Mouse (Mus musculus) stomach, postnatal 0 days (tissue): ENCODE measurements at regions not wholly inside any gene's neighbourhood (a gene's known extent, or its start where the extent isn't known, plus 50 kb on each side); places are given as distances from the start of the nearest gene placed in this dataset.

ENCODE experiments used
- ATAC-seq: fragments of 200-750 bp; cut with Nextera tagmentation; 2 replicates; pipeline ENCODE4 v1.8.0; 2017; ENCODE audit not compliant: low FRiP score, low TSS enrichment
- DNase-seq: peaks from one replicate; pipeline ENCODE4 v3.0.0-alpha.2; 2016; ENCODE audit warnings: low spot score
- H3K27ac ChIP-seq: fragments of 300-500 bp; sonication (generic); replicated peaks from 2 replicates; pipeline ENCODE4 v1.5.1; 2014; ENCODE audit warnings: mild to moderate bottlenecking, control low read depth
- H3K27me3 ChIP-seq: fragments of 300-500 bp; sonication (generic); 2 replicates; pipeline ENCODE4 v1.6.1; 2014; ENCODE audit warnings: low read length; ENCODE audit not compliant: control insufficient read depth, insufficient read depth
- H3K36me3 ChIP-seq: fragments of 300-500 bp; sonication (generic); 2 replicates; pipeline ENCODE4 v1.6.1; 2014; ENCODE audit warnings: low read length, mixed read lengths; ENCODE audit not compliant: control insufficient read depth, insufficient read depth
- H3K4me1 ChIP-seq: fragments of 300-500 bp; sonication (generic); replicated peaks from 2 replicates; pipeline ENCODE4 v1.6.1; 2014; ENCODE audit warnings: antibody characterized with exemption; ENCODE audit not compliant: control insufficient read depth, insufficient read depth
- H3K4me2 ChIP-seq: fragments of 300-500 bp; sonication (generic); replicated peaks from 2 replicates; pipeline ENCODE4 v1.6.1; 2014; ENCODE audit warnings: low read depth, mild to moderate bottlenecking, control low read depth, moderate library complexity
- H3K4me3 ChIP-seq: fragments of 300-500 bp; sonication (generic); 2 replicates; pipeline ENCODE4 v1.5.1; 2014; ENCODE audit warnings: low read depth, low read length, control low read depth
- H3K9ac ChIP-seq: fragments of 300-500 bp; sonication (generic); 2 replicates; pipeline ENCODE4 v1.6.1; 2014; ENCODE audit warnings: mild to moderate bottlenecking, low read length, control low read depth, mixed read lengths
- H3K9me3 ChIP-seq: fragments of 300-500 bp; sonication (generic); 2 replicates; pipeline ENCODE4 v1.6.1; 2016; ENCODE audit warnings: low read length; ENCODE audit not compliant: control insufficient read depth
- CTCF ChIP-seq: IDR thresholded peaks from 2 replicates; pipeline ENCODE4 v1.5.1; 2016; ENCODE audit warnings: antibody characterized with exemption, low read depth, mild to moderate bottlenecking, moderate library complexity
- EP300 ChIP-seq: optimal IDR thresholded peaks from 2 replicates; pipeline ENCODE3; 2016; ENCODE audit warnings: antibody characterized with exemption
- WGBS: fragments of 180-500 bp; shearing (Covaris S2); extraction: QIAGEN DNeasy Blood & Tissue Kit; methylation state at CpG from one replicate; pipeline ENCODE4 v1.1.7; 2014; 5-methylcytosine and 5-hydroxymethylcytosine counted together

DNA sequence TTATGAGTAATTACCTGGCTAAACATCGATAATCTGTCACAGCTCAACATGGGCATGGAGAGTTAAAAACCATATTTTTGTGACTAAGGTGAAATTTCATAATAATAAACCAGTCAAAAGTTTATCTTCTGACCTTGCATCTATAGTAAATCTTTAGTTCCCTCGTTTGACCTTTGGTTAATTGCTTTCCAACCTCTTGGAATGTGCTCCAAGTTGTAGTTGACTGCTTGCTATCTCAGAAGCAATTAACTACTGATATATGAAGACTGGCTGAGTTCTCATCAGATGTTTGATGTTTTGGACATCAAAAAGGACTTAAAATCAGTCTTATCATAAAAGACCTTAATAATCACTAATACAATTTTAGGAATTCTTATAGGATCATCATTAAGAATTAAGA, 895.8 kb upstream of the Tmprss15 start:
- Histone ChIP-seq H3K27ac (no peak overlapping the region), H3K9ac (no peak overlapping the region), H3K4me2 (no peak overlapping the region), H3K36me3 (no peaks in the 10 kb centered on the region), H3K27me3 (no peaks in the 10 kb centered on the region), H3K4me1 (no peaks in the 10 kb centered on the region), H3K4me3 (no peak overlapping the region), H3K9me3 (no peaks in the 10 kb centered on the region)
- 51% methylated on average over 2 of the region's 2 CpGs for WGBS
- DNase-seq: no peak
- TF ChIP-seq CTCF (no peak), EP300 (no peak)
- ATAC-seq: no peak

DNA sequence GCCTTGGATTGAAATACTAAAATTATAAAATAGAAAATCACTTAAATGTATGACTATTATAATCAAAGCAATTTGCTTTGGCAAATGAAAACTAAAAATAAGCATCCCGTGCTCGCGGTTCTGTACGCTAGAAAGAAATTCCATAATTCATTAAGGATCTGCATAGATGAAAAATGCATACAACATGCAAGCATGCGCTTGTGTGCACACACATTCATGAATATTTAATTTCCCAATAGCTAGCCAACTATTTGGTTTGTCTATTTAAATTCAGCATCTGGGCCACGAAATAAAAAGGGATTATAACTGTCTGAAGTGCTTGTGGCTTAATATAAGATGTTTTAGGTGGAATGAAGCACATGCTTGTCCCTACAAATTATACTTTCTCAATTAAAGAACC, 881.2 kb upstream of the Tmprss15 start:
- no peaks in the 10 kb centered on the region for H3K36me3 ChIP-seq
- H3K9me3 ChIP-seq: no peaks in the 10 kb centered on the region
- H3K9ac ChIP-seq: no peak overlapping the region
- no peak overlapping the region for H3K4me3 ChIP-seq
- no peaks in the 10 kb centered on the region for H3K4me1 ChIP-seq
- H3K27me3 ChIP-seq: no peaks in the 10 kb centered on the region
- ATAC-seq (no peak), DNase-seq (no peak)
- no peak overlapping the region for H3K4me2 ChIP-seq
- TF ChIP-seq EP300 (no peak), CTCF (no peak)
- 87% methylated on average over 6 of the region's 6 CpGs for WGBS
- no peak overlapping the region for H3K27ac ChIP-seq

- no peaks in the 10 kb centered on the region for H3K9me3 ChIP-seq
- ATAC-seq (no peak), DNase-seq (no peak)
- H3K4me2 ChIP-seq: no peak overlapping the region
- H3K27me3 ChIP-seq: no peaks in the 10 kb centered on the region
- H3K4me3 ChIP-seq: no peak overlapping the region
- H3K9ac ChIP-seq: no peak overlapping the region
- 66% methylated on average over 2 of the region's 2 CpGs for WGBS
- no peak overlapping the region for H3K27ac ChIP-seq
- TF ChIP-seq EP300: no peak
- no peak for TF ChIP-seq CTCF
- no peaks in the 10 kb centered on the region for H3K36me3 ChIP-seq
- H3K4me1 ChIP-seq: no peaks in the 10 kb centered on the region
These were observed 846.1 kb upstream of the Tmprss15 start for GRCm38 (mm10) chr16:79937042-79937441.

GRCm38 (mm10) chr16:79907126-79907525, 816.2 kb upstream of the Tmprss15 start:
- no peak for ATAC-seq
- H3K27ac ChIP-seq: no peak overlapping the region
- 82% methylated on average over 1 of the region's 1 CpGs for WGBS
- H3K4me1 ChIP-seq: no peaks in the 10 kb centered on the region
- H3K27me3 ChIP-seq: no peaks in the 10 kb centered on the region
- H3K9ac ChIP-seq: no peak overlapping the region
- no peak overlapping the region for H3K4me2 ChIP-seq
- no peak overlapping the region for H3K4me3 ChIP-seq
- no peak for DNase-seq
- H3K9me3 ChIP-seq: no peaks in the 10 kb centered on the region
- H3K36me3 ChIP-seq: no peaks in the 10 kb centered on the region
- TF ChIP-seq EP300 (no peak), CTCF (no peak)

GRCm38 (mm10) chr16:79901467-79901866, 810.6 kb upstream of the Tmprss15 start:
- Histone ChIP-seq H3K4me2 (no peak overlapping the region), H3K9ac (no peak overlapping the region), H3K27me3 (no peaks in the 10 kb centered on the region), H3K4me3 (no peak overlapping the region), H3K36me3 (no peaks in the 10 kb centered on the region), H3K9me3 (no peaks in the 10 kb centered on the region), H3K4me1 (no peaks in the 10 kb centered on the region), H3K27ac (no peak overlapping the region)
- TF ChIP-seq CTCF (peak; percentile 40), EP300 (no peak)
- 50% methylated on average over 2 of the region's 2 CpGs for WGBS
- ATAC-seq (no peak), DNase-seq (no peak)

DNA sequence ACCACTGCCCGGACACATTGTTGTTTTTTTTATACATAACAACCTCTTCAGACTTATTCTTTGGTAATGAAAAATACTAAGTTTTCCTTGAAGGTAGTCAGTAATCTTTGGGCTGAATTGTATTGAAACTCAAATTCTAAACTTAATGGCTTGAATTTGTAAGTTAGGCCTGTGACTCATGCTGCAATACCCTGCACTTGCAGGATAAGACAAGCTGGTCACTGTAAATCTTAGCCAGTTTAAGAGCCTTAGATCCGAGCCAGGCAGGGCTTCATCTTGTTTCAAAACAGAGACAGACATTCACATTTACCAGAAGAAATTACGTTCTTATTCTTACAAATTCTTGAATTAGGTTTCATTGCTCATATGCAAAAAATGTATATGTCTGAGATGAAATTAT, 791.0 kb upstream of the Tmprss15 start:
- no peak overlapping the region for H3K4me2 ChIP-seq
- H3K27ac ChIP-seq: no peak overlapping the region
- no peaks in the 10 kb centered on the region for H3K4me1 ChIP-seq
- no peaks in the 10 kb centered on the region for H3K27me3 ChIP-seq
- H3K4me3 ChIP-seq: no peak overlapping the region
- ATAC-seq (no peak), DNase-seq (no peak)
- TF ChIP-seq CTCF: no peak
- TF ChIP-seq EP300: no peak
- no peaks in the 10 kb centered on the region for H3K9me3 ChIP-seq
- 66% methylated on average over 3 of the region's 3 CpGs for WGBS
- H3K36me3 ChIP-seq: no peaks in the 10 kb centered on the region
- H3K9ac ChIP-seq: no peak overlapping the region
